Mouse (Mus musculus) small intestine, adult 2 months (tissue): ENCODE measurements around the gene Smok2a.
"Not testable (repeated sequence)": the region's sequence is repeated elsewhere in the genome, so short reads cannot be mapped to it uniquely, and the experiment has no call there.

ENCODE experiments used
- CTCF ChIP-seq: fragments of 200-500 bp; IDR thresholded peaks from 2 replicates; pipeline ENCODE4 v1.5.1; 2012; ENCODE audit warnings: low read depth, mild to moderate bottlenecking, control low read depth, inconsistent platforms, low read length, moderate library complexity, mixed read lengths; ENCODE audit not compliant: insufficient replicate concordance, insufficient read length; ENCODE audit errors: extremely low read depth
- POLR2A ChIP-seq: fragments of 200-500 bp; IDR thresholded peaks from 2 replicates; pipeline ENCODE4 v1.6.1; 2012; ENCODE audit warnings: low read depth, mild to moderate bottlenecking, control low read depth, inconsistent platforms, low read length, moderate library complexity

DNA sequence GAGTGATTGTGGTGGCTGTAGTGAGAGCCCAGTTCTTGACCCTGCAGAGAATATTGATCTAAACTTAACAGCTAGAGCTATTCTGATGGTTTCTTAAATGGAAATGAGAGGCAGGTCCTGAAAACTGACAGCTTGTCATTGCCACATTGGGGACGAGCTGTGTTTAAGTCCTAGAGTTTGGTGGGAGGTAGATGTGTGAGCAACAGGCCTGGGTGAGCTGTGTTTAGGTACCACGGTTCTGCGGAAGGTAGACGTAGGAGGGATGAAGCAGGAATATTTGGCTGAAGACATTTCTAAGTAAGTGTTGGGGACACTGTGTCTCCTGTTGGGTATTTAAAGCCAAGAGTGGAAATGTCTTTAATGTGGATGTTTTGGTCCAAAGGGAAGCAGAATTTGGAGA is 42.0 kb upstream of the Smok2a start:
- TF ChIP-seq POLR2A, CTCF: not testable (repeated sequence)
